Mouse (Mus musculus): ENCODE data around the gene Samd14. TPM values are rescaled to one million over a fixed set of nuclear protein-coding genes. Genes with fewer than 3 reads are reported as not detected.

Samd14 gene
- polyA plus RNA-seq, 1 experiment from 2014 or later = 47.6 TPM

DNA sequence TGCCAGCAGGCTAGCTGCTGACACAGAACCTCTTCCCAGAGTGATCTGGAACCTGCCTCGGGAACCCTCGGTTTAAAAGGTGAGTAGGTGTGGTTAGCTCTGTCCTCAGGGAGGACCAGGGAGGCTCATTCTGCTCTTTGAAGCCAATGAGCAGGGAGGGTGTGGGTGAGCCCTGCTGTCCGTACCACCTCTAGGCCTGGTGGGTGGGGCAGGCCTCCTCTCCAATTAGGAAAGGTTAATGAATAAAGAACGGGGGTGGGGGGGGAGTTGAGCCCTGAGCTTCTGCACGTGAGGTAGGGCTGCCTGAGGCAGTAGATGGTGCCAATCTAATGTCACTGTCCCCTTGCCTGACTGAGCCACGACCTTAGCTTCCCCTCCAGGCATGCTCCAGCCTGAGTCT is 23.3 kb downstream of the Samd14 start:
- H3K4me2 ChIP-seq (replicated peaks; ENCODE audit: low read depth, low read length) = no peak overlapping the region
- H3K36me3 ChIP-seq (ENCODE audit: control insufficient read depth, insufficient read depth, low read length) = no peaks in the 10 kb centered on the region
- no peak overlapping the region for H3K9ac ChIP-seq (ENCODE audit: low read depth, low read length)
- no peaks in the 10 kb centered on the region for H3K9me3 ChIP-seq (ENCODE audit: control insufficient read depth, low read length)
- H3K27ac ChIP-seq (ENCODE audit: low read depth, low read length) = no peak overlapping the region
- no peak for ATAC-seq (ENCODE audit: low FRiP score)
- H3K27me3 ChIP-seq (ENCODE audit: control insufficient read depth, insufficient read depth, low read length) = no peaks in the 10 kb centered on the region
- H3K4me1 ChIP-seq (replicated peaks; ENCODE audit: control insufficient read depth, insufficient read depth, low read length) = no peaks in the 10 kb centered on the region
- 39% methylated on average over 6 of the region's 6 CpGs for WGBS
- no peak for DNase-seq (ENCODE audit: low spot score)
- H3K4me3 ChIP-seq (ENCODE audit: low read depth, low read length) = no peak overlapping the region

- 64% methylated on average over 14 of the region's 14 CpGs for whole genome bisulfite sequencing
Measured at GRCm38 (mm10) chr11:95033617-95034016, 23.9 kb downstream of the Samd14 start.

GRCm38 (mm10) chr11:95034902-95035301 is 25.2 kb downstream of the Samd14 start:
- Histone ChIP-seq H3K4me3 (ENCODE audit: low read depth, low read length) (no peak overlapping the region), H3K4me1 (replicated peaks; ENCODE audit: control insufficient read depth, insufficient read depth, low read length) (no peaks in the 10 kb centered on the region), H3K36me3 (ENCODE audit: control insufficient read depth, insufficient read depth, low read length) (no peaks in the 10 kb centered on the region), H3K9me3 (ENCODE audit: control insufficient read depth, low read length) (no peaks in the 10 kb centered on the region), H3K27ac (ENCODE audit: low read depth, low read length) (no peak overlapping the region), H3K4me2 (replicated peaks; ENCODE audit: low read depth, low read length) (no peak overlapping the region), H3K9ac (ENCODE audit: low read depth, low read length) (no peak overlapping the region), H3K27me3 (ENCODE audit: control insufficient read depth, insufficient read depth, low read length) (no peaks in the 10 kb centered on the region)
- WGBS = 78% methylated on average over 10 of the region's 10 CpGs
- ATAC-seq (ENCODE audit: low FRiP score) (no peak), DNase-seq (ENCODE audit: low spot score) (no peak)

More at GRCm38 (mm10) chr11:95033617-95034016, 23.9 kb downstream of the Samd14 start:
- no peaks in the 10 kb centered on the region for H3K9me3 ChIP-seq (ENCODE audit: control insufficient read depth, low read length)
- H3K4me3 ChIP-seq (ENCODE audit: low read depth, low read length) = no peak overlapping the region
- H3K27me3 ChIP-seq (ENCODE audit: control insufficient read depth, insufficient read depth, low read length) = no peaks in the 10 kb centered on the region
- no peaks in the 10 kb centered on the region for H3K4me1 ChIP-seq (replicated peaks; ENCODE audit: control insufficient read depth, insufficient read depth, low read length)
- H3K9ac ChIP-seq (ENCODE audit: low read depth, low read length) = no peak overlapping the region
- DNase-seq (ENCODE audit: low spot score) (no peak), ATAC-seq (ENCODE audit: low FRiP score) (no peak)
- H3K36me3 ChIP-seq (ENCODE audit: control insufficient read depth, insufficient read depth, low read length) = no peaks in the 10 kb centered on the region
- H3K4me2 ChIP-seq (replicated peaks; ENCODE audit: low read depth, low read length) = no peak overlapping the region
- no peak overlapping the region for H3K27ac ChIP-seq (ENCODE audit: low read depth, low read length)

DNA sequence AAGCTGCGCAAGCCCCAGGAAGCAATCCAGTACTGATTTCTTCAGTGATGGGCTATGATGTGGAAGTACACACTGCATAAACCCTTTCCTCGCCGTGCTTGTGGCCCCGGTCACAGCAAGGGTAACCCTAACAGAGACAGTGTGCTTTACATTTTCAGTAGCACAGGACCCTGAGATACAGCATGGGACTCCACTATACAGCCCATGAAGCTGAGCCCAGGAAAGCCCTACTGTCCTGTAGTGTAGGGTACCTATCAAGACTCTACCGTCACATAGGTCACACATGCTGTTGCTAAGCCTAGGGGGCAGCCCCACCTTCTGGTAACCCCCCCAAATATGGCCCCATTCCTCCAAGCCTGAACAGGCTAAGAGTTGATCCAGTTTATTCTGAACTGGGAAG is 26.8 kb downstream of the Samd14 start:
- no peak for ATAC-seq (ENCODE audit: low FRiP score)
- H3K9ac ChIP-seq (ENCODE audit: low read depth, low read length) = no peak overlapping the region

DNA sequence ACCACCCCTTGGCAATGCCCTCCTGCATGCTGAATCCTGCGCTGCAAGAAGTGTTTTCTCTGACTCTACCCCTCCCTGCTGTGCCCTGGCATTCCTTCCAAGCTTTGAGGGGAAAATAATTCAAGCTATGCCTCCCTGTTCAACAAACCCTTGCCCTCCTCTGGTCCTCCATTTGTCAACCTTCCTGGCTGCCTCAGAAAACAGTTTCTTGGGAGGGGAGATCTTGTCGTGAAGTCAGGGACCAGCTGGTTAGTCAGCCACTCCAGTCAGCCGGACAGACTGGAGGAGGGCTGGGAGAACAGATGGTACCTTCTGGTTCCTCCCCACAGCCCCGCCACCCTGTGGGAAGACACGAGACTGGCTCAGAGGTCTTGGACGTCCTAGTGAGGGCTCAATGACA is 27.6 kb downstream of the Samd14 start:
- no peak for ATAC-seq (ENCODE audit: low FRiP score)
- 58% methylated on average over 6 of the region's 6 CpGs for WGBS
- Histone ChIP-seq H3K36me3 (ENCODE audit: control insufficient read depth, insufficient read depth, low read length) (no peaks in the 10 kb centered on the region), H3K4me2 (replicated peaks; ENCODE audit: low read depth, low read length) (no peak overlapping the region), H3K4me1 (replicated peaks; ENCODE audit: control insufficient read depth, insufficient read depth, low read length) (peaks cover 3% of the 10 kb centered on the region), H3K27ac (ENCODE audit: low read depth, low read length) (no peak overlapping the region), H3K27me3 (ENCODE audit: control insufficient read depth, insufficient read depth, low read length) (no peaks in the 10 kb centered on the region), H3K9me3 (ENCODE audit: control insufficient read depth, low read length) (no peaks in the 10 kb centered on the region), H3K9ac (ENCODE audit: low read depth, low read length) (no peak overlapping the region), H3K4me3 (ENCODE audit: low read depth, low read length) (no peak overlapping the region)
- DNase-seq (ENCODE audit: low spot score) = no peak

More for the DNA sequence above, 26.8 kb downstream of the Samd14 start:
- no peak for DNase-seq (ENCODE audit: low spot score)
- Histone ChIP-seq H3K36me3 (ENCODE audit: control insufficient read depth, insufficient read depth, low read length) (no peaks in the 10 kb centered on the region), H3K27me3 (ENCODE audit: control insufficient read depth, insufficient read depth, low read length) (no peaks in the 10 kb centered on the region), H3K9me3 (ENCODE audit: control insufficient read depth, low read length) (no peaks in the 10 kb centered on the region), H3K4me2 (replicated peaks; ENCODE audit: low read depth, low read length) (no peak overlapping the region), H3K27ac (ENCODE audit: low read depth, low read length) (no peak overlapping the region), H3K4me1 (replicated peaks; ENCODE audit: control insufficient read depth, insufficient read depth, low read length) (no peaks in the 10 kb centered on the region; the same call in 1 of the 2 replicates), H3K4me3 (ENCODE audit: low read depth, low read length) (no peak overlapping the region)
- WGBS = 97% methylated on average over 5 of the region's 5 CpGs

- Histone ChIP-seq H3K27ac (ENCODE audit: low read depth, low read length) (no peak overlapping the region), H3K4me2 (replicated peaks; ENCODE audit: low read depth, low read length) (no peak overlapping the region), H3K27me3 (ENCODE audit: control insufficient read depth, insufficient read depth, low read length) (no peaks in the 10 kb centered on the region), H3K9me3 (ENCODE audit: control insufficient read depth, low read length) (no peaks in the 10 kb centered on the region), H3K9ac (ENCODE audit: low read depth, low read length) (no peak overlapping the region), H3K36me3 (ENCODE audit: control insufficient read depth, insufficient read depth, low read length) (no peaks in the 10 kb centered on the region), H3K4me1 (replicated peaks; ENCODE audit: control insufficient read depth, insufficient read depth, low read length) (peaks cover 3% of the 10 kb centered on the region), H3K4me3 (ENCODE audit: low read depth, low read length) (no peak overlapping the region)
- ATAC-seq (ENCODE audit: low FRiP score) = no peak
- 76% methylated on average over 14 of the region's 14 CpGs for WGBS
- no peak for DNase-seq (ENCODE audit: low spot score)
Measured at GRCm38 (mm10) chr11:95038156-95038817, 28.6 kb downstream of the Samd14 start.

GRCm38 (mm10) chr11:95038818-95039655 is 29.4 kb downstream of the Samd14 start:
- WGBS = 83% methylated on average over 13 of the region's 13 CpGs
- Histone ChIP-seq H3K4me3 (ENCODE audit: low read depth, low read length) (no peak overlapping the region), H3K36me3 (ENCODE audit: control insufficient read depth, insufficient read depth, low read length) (no peaks in the 10 kb centered on the region), H3K4me1 (replicated peaks; ENCODE audit: control insufficient read depth, insufficient read depth, low read length) (peaks cover 3% of the 10 kb centered on the region), H3K4me2 (replicated peaks; ENCODE audit: low read depth, low read length) (no peak overlapping the region), H3K9me3 (ENCODE audit: control insufficient read depth, low read length) (no peaks in the 10 kb centered on the region), H3K27ac (ENCODE audit: low read depth, low read length) (no peak overlapping the region), H3K27me3 (ENCODE audit: control insufficient read depth, insufficient read depth, low read length) (no peaks in the 10 kb centered on the region), H3K9ac (ENCODE audit: low read depth, low read length) (no peak overlapping the region)
- ATAC-seq (ENCODE audit: low FRiP score) (no peak), DNase-seq (ENCODE audit: low spot score) (no peak)

- WGBS = 85% methylated on average over 4 of the region's 4 CpGs
- ATAC-seq (ENCODE audit: low FRiP score) = no peak
Measured at GRCm38 (mm10) chr11:95039766-95040165, 30.1 kb downstream of the Samd14 start.

More at GRCm38 (mm10) chr11:95039766-95040165, 30.1 kb downstream of the Samd14 start:
- no peak for DNase-seq (ENCODE audit: low spot score)
- Histone ChIP-seq H3K27me3 (ENCODE audit: control insufficient read depth, insufficient read depth, low read length) (no peaks in the 10 kb centered on the region), H3K4me3 (ENCODE audit: low read depth, low read length) (no peak overlapping the region), H3K36me3 (ENCODE audit: control insufficient read depth, insufficient read depth, low read length) (no peaks in the 10 kb centered on the region), H3K9ac (ENCODE audit: low read depth, low read length) (no peak overlapping the region), H3K4me2 (replicated peaks; ENCODE audit: low read depth, low read length) (no peak overlapping the region; the same call in 1 of the 2 replicates), H3K9me3 (ENCODE audit: control insufficient read depth, low read length) (no peaks in the 10 kb centered on the region), H3K4me1 (replicated peaks; ENCODE audit: control insufficient read depth, insufficient read depth, low read length) (peaks cover 3% of the 10 kb centered on the region), H3K27ac (ENCODE audit: low read depth, low read length) (no peak overlapping the region)

Measured in hindbrain, embryonic 11.5 days (tissue).